Comparison of ENCODE assay signal across 8 mouse cellular contexts in genomic region chr19:29862808-29863207, GRCm38 (mm10). TPM values are rescaled to one million over a fixed set of nuclear protein-coding genes. Genes with fewer than 3 reads are reported as not detected.
DNase-seq lines count a peak whose midpoint lies in the region; ATAC-seq lines count a peak whose summit lies in the region.
"Had no signal": no experiment of that assay in that cellular context is flagged by ENCODE, and none has a peak within 500 bp of the region (broad histone marks: within the 10 kb centered on the region; RNA-seq: fewer than 3 reads in every experiment).

No protein-coding gene starts in this region.

- intact Hi-C loops in heart, postnatal 25 days (cut with DNase I): no loop called here

- no peak for ATAC-seq in granulocyte monocyte progenitor cell, adult 5-6 weeks (replicated peaks; ENCODE audit: poor library complexity, severe bottlenecking)

- DNase-seq in kidney, adult 11 months: peak; percentile 14
- DNase-seq in kidney, adult 18-20 months: no peak
- peak; percentile 43 for DNase-seq in brain, adult 2 months (ENCODE audit: low read depth, low spot score)
- peak; percentile 24 for DNase-seq in heart, postnatal 25 days (ENCODE audit: low spot score)
- peak; percentile 50 for DNase-seq in lung, postnatal 10 days
- no peak for DNase-seq in natural killer cell, adult 2 months (ENCODE audit: low spot score in 2 of 2)
- DNase-seq: cerebellum, postnatal 36 days had no signal

RNA-seq across cellular contexts. Expression of gene Ranbp6, which starts 50.0 kb away (rescaled TPM):
- total RNA-seq in heart, postnatal 25 days (2021): 10 to 100 TPM; 11.8 to 15.0 TPM
- total RNA-seq in granulocyte monocyte progenitor cell, adult 5-6 weeks (2014; fragmentation: Nextera tagmentation): 8.8 and 13.2 TPM in 2 replicates
- 19.2 and 27.7 TPM in 2 replicates for total RNA-seq in granulocyte monocyte progenitor cell, adult 5-6 weeks (2017)

RNA-seq across cellular contexts. Expression of gene 9930021J03Rik, which starts 57.0 kb away (rescaled TPM):
- 10 to 100 TPM; 10.1 to 14.7 TPM for total RNA-seq in heart, postnatal 25 days (2021)
- 20.2 and 22.3 TPM in 2 replicates for total RNA-seq in granulocyte monocyte progenitor cell, adult 5-6 weeks (2014; fragmentation: Nextera tagmentation)
- 9.6 and 13.0 TPM in 2 replicates for total RNA-seq in granulocyte monocyte progenitor cell, adult 5-6 weeks (2017)

Comparison
In these comparisons a context has a peak if more than half of its experiments do, and no peak if none do; other contexts are left out.
1. DNase-seq: peak in kidney, adult 11 months (single experiment), brain, adult 2 months (single experiment), heart, postnatal 25 days (single experiment) and lung, postnatal 10 days (single experiment); none in kidney, adult 18-20 months (single experiment) and natural killer cell, adult 2 months (0 of 2).